Mouse (Mus musculus): ENCODE results near the gene Hcn2. TPM values are rescaled to one million over a fixed set of nuclear protein-coding genes. Genes with fewer than 3 reads are reported as not detected.
"Not testable (repeated sequence)": the region's sequence is repeated elsewhere in the genome, so short reads cannot be mapped to it uniquely, and the experiment has no call there.

Gene Hcn2
- total RNA-seq, 2 experiments from 2014 or later = 6.1 to 9.4 TPM

- DNase-seq (ENCODE audit: low spot score in 2 of 2) = no peak
These were observed 29.7 kb upstream of the Hcn2 start for GRCm38 (mm10) chr10:79686691-79687090.

- DNase-seq (ENCODE audit: low spot score in 2 of 2) = peak in 1 of 2 experiments; percentile 20
These were observed 28.9 kb upstream of the Hcn2 start for GRCm38 (mm10) chr10:79687513-79687912.

- no peak for DNase-seq (ENCODE audit: low spot score in 2 of 2)
These were observed 27.7 kb upstream of the Hcn2 start, which contains the start of gene Gzmm for GRCm38 (mm10) chr10:79688720-79689119. TSS of gene Gzmm (plus strand) at chr10:79689020.

GRCm38 (mm10) chr10:79689178-79689577, 27.3 kb upstream of the Hcn2 start:
- no peak for DNase-seq (ENCODE audit: low spot score in 2 of 2)

GRCm38 (mm10) chr10:79691986-79692548, 24.4 kb upstream of the Hcn2 start:
- DNase-seq (ENCODE audit: low spot score in 2 of 2) = no peak

GRCm38 (mm10) chr10:79693580-79694378, 22.7 kb upstream of the Hcn2 start:
- DNase-seq (ENCODE audit: low spot score in 2 of 2) = peak in 1 of 2 experiments; percentile 20

GRCm38 (mm10) chr10:79694379-79694655, 22.1 kb upstream of the Hcn2 start:
- no peak for DNase-seq (ENCODE audit: low spot score in 2 of 2)

GRCm38 (mm10) chr10:79695231-79696128, 21.0 kb upstream of the Hcn2 start:
- DNase-seq (ENCODE audit: low spot score in 2 of 2) = peak; percentile 69 to 78

GRCm38 (mm10) chr10:79696129-79696651, 20.2 kb upstream of the Hcn2 start:
- DNase-seq (ENCODE audit: low spot score in 2 of 2) = no peak

- DNase-seq (ENCODE audit: low spot score in 2 of 2) = no peak
These were observed 18.5 kb upstream of the Hcn2 start for GRCm38 (mm10) chr10:79697916-79698315.

GRCm38 (mm10) chr10:79698459-79698858, 18.0 kb upstream of the Hcn2 start:
- DNase-seq (ENCODE audit: low spot score in 2 of 2) = no peak

- DNase-seq (ENCODE audit: low spot score in 2 of 2) = no peak
These were observed 15.8 kb upstream of the Hcn2 start for GRCm38 (mm10) chr10:79700676-79701075.

- no peak for DNase-seq (ENCODE audit: low spot score in 2 of 2)
These were observed 14.8 kb upstream of the Hcn2 start for GRCm38 (mm10) chr10:79701443-79702129.

- DNase-seq (ENCODE audit: low spot score in 2 of 2) = not testable (repeated sequence)
These were observed 13.5 kb upstream of the Hcn2 start for GRCm38 (mm10) chr10:79702970-79703369.

- no peak for DNase-seq (ENCODE audit: low spot score in 2 of 2)
These were observed 12.9 kb upstream of the Hcn2 start for GRCm38 (mm10) chr10:79703541-79703940.

GRCm38 (mm10) chr10:79704065-79704969, 12.1 kb upstream of the Hcn2 start, which contains the start of gene Bsg:
TSS of gene Bsg (plus strand) at chr10:79704491.
- DNase-seq (ENCODE audit: low spot score in 2 of 2) = peak; percentile 97

GRCm38 (mm10) chr10:79704970-79705360, 11.5 kb upstream of the Hcn2 start:
- DNase-seq (ENCODE audit: low spot score in 2 of 2) = no peak

GRCm38 (mm10) chr10:79705951-79706350, 10.5 kb upstream of the Hcn2 start:
- no peak for DNase-seq (ENCODE audit: low spot score in 2 of 2)

- DNase-seq (ENCODE audit: low spot score in 2 of 2) = no peak
These were observed 9.9 kb upstream of the Hcn2 start for GRCm38 (mm10) chr10:79706406-79707094.

Data from adrenal gland, adult 18-20 months (tissue).